Mouse (Mus musculus): ENCODE data around the gene Rbm20.

GRCm38 (mm10) chr19:53803954-53804353 lies 126.8 kb downstream of the Rbm20 start:
- TF ChIP-seq POLR2A (IDR thresholded peaks at IDR 0.05; ENCODE audit: insufficient read depth, low read depth, low read length), result no peak
- no peak for TF ChIP-seq CTCF (IDR thresholded peaks at IDR 0.05)
- TF ChIP-seq EP300 (IDR thresholded peaks at IDR 0.05; ENCODE audit: insufficient read depth, low read depth, low read length), result no peak

Measured in heart, adult 2 months (tissue).